Mouse (Mus musculus) layer of hippocampus, adult 11-12 months (tissue): ENCODE results near the gene Ctbp2.

Source experiments
- DNase-seq: peaks from one replicate; pipeline ENCODE4 v3.0.0; 2022; ENCODE audit warnings: low spot score

Ctbp2 gene

GRCm38 (mm10) chr7:133040688-133041345 lies 83.3 kb downstream of the Ctbp2 start:
- DNase-seq: no peak

- no peak for DNase-seq
These were observed 84.4 kb downstream of the Ctbp2 start for GRCm38 (mm10) chr7:133039556-133040255.

DNA sequence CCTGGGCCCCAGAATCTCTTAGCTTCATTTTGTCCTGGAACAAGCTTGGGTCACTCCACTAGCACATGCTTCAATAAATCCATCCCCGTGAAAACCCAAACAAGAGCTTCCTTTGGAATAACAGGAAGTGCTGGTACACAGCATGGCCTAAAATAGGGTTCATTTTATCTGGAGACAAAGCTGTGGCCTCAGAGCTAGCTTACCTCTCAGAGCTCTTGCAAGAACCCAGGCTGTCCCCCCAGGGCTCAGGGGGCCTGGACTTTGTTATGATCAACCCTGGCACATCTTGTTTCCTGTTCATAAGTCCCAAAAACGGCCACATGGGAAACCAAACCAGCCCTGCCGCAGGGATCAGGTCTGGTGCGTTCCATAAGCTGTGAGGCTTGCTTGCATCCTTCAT lies 86.5 kb downstream of the Ctbp2 start:
- DNase-seq: no peak

GRCm38 (mm10) chr7:133037217-133037616 lies 86.9 kb downstream of the Ctbp2 start:
- no peak for DNase-seq

GRCm38 (mm10) chr7:133035901-133036300 lies 88.3 kb downstream of the Ctbp2 start:
- DNase-seq: no peak

DNA sequence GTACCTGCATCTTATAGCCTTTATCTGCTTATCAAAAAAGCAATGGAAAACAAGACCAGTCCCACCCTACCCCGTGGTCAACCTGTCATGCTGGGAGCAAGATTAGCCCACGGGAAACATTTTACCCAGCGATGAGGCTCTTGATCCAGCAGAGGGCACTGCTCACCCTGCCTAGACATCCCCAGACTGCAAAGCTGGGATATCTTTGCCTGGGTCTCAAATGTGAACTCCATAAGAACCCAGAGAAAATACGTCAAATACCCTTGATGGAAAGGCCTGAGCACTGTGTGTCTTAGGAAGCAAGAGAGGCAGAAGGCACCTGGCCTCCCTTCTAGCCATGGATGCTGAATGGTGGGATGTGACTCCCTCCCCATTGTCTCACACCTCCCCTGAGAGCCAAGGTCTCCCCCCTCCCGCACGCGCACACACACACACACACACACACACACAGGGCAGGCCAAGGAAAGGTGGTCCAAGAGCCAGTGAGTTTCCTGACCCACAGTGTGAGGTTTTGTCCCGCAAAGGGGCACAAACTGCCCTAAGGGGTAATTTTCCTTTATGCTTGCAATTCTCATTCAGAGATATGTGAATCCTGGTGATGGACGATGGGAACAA lies 91.5 kb downstream of the Ctbp2 start:
- peak; percentile 75 for DNase-seq

DNA sequence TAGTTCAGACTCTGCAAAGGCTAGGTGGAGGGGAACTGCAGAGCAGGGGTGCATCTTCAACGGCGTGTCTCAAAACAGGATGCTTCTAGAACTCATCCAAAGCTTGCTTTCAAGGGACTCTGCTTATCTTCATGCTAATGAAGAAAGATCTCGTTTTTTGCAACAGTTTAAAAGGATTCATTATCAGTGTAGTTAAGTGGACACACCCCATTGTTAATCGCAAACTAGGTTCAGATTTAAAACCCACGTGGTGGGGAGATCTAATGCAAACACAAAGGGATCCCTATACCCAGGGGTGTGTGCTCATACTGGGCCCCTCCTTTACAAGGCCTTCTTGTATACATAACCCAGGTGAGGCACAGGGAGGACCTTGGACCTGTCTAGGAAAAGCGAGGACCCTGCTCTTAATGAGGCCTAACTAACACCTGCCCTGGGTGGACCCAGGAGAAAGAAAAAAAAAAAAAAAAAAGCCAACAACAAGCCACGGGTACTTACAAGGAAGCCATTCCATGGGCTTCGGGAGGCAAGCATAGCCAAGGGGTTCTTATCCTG lies 94.6 kb downstream of the Ctbp2 start:
- no peak for DNase-seq

- DNase-seq: no peak
These were observed 95.2 kb downstream of the Ctbp2 start for GRCm38 (mm10) chr7:133029004-133029403.

GRCm38 (mm10) chr7:133027930-133028329 lies 96.2 kb downstream of the Ctbp2 start:
- DNase-seq: no peak

DNA sequence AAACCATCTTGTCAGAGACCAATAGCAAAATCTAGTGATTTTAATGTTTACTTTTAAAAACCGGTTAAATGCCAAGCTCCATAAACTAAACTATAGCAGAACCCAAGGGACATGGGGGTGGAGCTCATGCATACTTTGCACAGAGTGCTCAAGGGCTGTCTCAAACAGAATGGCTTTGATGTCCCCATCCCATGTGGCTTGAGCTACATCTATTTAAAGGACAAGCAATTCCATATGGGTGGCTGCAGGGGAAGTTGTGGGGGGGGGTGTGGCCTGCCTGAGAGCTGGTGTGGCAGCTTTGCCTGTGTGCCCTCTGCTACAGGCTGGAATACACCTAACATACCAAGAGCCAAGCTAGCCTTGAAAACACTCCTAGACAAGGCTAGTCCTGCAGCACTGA lies 99.5 kb downstream of the Ctbp2 start:
- DNase-seq: no peak

- no peak for DNase-seq
These were observed 104.6 kb downstream of the Ctbp2 start for GRCm38 (mm10) chr7:133019481-133020020.

DNA sequence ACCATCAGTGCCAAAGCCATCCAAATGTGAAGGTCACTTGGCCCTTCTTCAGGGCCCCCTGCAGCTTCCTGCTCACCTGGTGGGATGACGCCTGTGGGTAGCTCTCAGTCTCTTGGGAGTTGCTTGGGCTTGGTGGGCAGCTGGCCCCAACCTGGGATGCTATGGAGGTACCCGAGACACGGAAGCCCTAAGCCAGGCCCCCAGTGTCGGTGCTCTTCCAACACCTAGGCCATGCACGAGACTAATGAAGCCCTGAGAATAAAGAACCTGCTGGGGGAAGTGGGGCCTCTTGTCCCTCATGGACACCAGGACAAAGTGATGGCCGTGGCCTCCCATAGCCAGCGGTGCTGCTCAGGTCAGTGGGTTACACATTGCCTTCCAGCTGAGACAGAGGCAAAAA lies 105.2 kb downstream of the Ctbp2 start:
- DNase-seq: no peak

- no peak for DNase-seq
These were observed 108.6 kb downstream of the Ctbp2 start for GRCm38 (mm10) chr7:133015416-133016070.

DNA sequence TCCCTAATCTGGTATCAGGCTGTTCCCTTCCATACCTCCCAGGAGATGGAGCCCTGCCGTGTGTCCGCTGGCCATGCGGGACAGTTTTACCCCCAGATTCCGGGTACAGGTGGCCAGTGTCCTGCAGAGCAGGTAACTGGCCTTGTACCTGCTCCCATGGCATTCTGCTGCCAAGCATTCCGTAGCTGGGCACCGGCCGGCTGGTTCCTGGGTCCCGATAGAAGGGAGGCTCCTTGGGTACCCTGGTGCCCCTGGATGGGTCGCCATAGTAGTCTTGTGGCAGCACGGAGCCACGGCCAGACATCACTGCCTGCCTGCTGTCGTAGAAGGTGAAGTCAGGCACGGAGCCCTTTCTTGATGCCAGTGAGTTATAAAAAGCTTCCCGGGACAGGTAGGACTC lies 109.5 kb downstream of the Ctbp2 start:
- DNase-seq: no peak

GRCm38 (mm10) chr7:133013923-133014322 lies 110.2 kb downstream of the Ctbp2 start:
- no peak for DNase-seq

DNA sequence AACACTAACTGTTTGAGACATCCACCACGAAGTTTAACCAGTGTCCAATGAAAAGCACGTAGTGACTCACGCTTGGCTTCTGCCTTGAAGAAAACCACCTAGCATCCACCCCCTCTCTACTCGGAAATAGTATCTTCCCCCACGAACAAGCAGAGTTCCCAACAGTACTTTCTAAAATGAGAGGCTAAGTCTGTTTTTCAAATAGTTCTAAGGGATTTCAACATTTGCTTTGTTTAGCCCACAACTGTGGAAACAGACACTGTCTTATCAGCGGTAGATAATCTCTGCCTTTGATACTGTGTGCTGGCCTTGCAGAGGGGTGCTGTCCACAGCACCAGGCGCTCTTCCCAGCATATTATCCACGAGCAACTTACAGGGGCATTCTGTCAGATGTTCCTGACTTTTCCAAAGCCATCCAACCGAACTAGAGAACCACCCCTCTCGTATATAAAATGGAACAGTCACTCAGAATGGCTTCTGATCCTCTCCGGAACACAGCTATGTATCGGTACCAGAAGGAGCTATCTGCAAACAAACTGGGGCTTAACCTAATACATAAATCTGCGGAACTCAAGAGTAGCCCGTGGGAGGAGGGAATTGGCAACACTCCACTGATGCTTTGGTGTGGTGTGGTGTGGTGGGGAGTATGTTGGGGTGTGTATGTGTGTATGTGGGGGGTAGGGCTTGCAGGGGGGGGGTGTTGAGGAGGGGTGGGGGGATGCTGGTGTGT lies 111.4 kb downstream of the Ctbp2 start:
- DNase-seq: no peak

DNA sequence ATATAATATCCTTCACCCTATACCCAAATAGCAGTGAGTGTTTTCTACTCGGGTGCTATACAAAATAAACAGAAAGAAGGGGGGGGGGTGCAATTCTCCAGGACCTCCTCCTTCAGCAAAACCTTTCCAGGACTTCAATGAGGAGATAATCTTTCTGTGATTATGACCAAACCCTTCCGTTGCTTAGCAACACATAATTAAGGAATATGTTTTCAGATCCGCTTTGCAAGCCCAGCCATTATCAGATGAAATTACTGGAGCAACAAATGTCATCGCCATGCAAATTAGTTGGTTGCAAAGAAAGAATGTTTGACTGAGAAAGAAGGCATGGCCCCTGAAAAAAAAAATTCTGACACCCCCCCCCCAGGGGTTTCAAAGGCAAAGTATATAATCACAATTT lies 112.5 kb downstream of the Ctbp2 start:
- DNase-seq: no peak

- DNase-seq: peak; percentile 74
These were observed 113.0 kb downstream of the Ctbp2 start for GRCm38 (mm10) chr7:133011191-133011590.

DNA sequence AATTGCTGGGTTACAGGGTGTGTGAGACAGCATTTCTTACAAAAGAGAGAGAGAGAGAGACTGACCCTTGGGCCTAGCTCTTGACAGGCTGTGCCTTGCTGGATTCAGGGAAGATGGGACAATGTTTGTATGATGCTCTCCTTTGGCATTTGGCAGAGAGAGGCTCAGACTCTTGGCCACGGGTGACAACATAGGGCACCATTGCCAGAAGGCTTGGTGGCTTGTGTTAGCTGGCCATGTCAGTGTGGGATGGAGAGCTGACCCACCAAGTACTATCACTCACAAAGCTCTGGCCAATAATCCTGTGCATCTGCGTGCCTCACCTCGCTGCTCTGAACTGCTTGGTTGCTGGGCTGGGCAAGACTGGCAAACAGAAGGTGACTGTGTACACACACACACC lies 113.7 kb downstream of the Ctbp2 start:
- no peak for DNase-seq

GRCm38 (mm10) chr7:133009676-133010075 lies 114.5 kb downstream of the Ctbp2 start:
- DNase-seq: no peak

DNA sequence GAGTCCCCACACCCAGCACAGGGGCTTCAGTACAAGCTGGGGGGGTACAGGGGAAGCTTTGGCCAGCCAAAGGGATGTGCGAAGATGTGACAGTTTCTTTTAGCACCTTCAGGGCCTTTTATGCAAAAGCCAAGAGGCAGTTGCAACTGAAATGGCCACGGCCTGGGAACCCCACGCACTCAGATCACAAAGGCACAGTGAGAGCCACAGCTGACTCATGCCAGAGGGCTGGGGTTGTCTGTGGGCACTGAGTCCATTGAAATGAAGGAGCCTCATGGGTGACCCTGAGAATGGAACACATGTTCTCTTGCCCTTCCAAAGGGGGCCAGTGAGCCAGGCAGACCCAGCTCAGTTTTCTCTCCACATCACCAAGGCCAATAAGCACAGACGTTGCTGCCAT lies 115.5 kb downstream of the Ctbp2 start:
- no peak for DNase-seq

- DNase-seq: no peak
These were observed 116.8 kb downstream of the Ctbp2 start for GRCm38 (mm10) chr7:133007343-133007742.
